Mouse (Mus musculus) limb, embryonic 14.5 days (tissue): ENCODE data around the gene Fam102a. TPM values are rescaled to one million over a fixed set of nuclear protein-coding genes. Genes with fewer than 3 reads are reported as not detected.
A peak's percentile ranks its signal among the peaks of the same experiment; 100 is the strongest.

Experiments used
- ATAC-seq: fragments of 200-750 bp; cut with Nextera tagmentation; 2 replicates; pipeline ENCODE4 v1.8.0; 2017; ENCODE audit warnings: low read depth, moderate number of reproducible peaks, moderate TSS enrichment; ENCODE audit not compliant: low FRiP score
- DNase-seq: peaks from one replicate; pipeline ENCODE4 v3.0.0-alpha.2; 2015; ENCODE audit warnings: low spot score
- H3K27ac ChIP-seq: fragments of 300-500 bp; sonication (generic); replicated peaks from 2 replicates; pipeline ENCODE4 v1.5.1; 2014; ENCODE audit warnings: low read depth, mild to moderate bottlenecking, low read length, moderate library complexity, mixed read lengths
- H3K27me3 ChIP-seq: fragments of 300-500 bp; sonication (generic); 2 replicates; pipeline ENCODE4 v1.6.1; 2014; ENCODE audit warnings: low read length, mixed read lengths; ENCODE audit not compliant: control insufficient read depth, insufficient read depth
- H3K36me3 ChIP-seq: fragments of 300-500 bp; sonication (generic); 2 replicates; pipeline ENCODE4 v1.6.1; 2014; ENCODE audit warnings: mild to moderate bottlenecking, low read length, moderate library complexity, mixed read lengths; ENCODE audit not compliant: control insufficient read depth, insufficient read depth
- H3K4me1 ChIP-seq: fragments of 300-500 bp; sonication (generic); 2 replicates; pipeline ENCODE4 v1.6.1; 2014; ENCODE audit warnings: antibody characterized with exemption, low read length, mixed read lengths; ENCODE audit not compliant: control insufficient read depth, insufficient read depth
- H3K4me2 ChIP-seq: fragments of 300-500 bp; sonication (generic); replicated peaks from 2 replicates; pipeline ENCODE4 v1.6.1; 2014; ENCODE audit warnings: low read depth, mild to moderate bottlenecking, low read length, moderate library complexity; ENCODE audit not compliant: severe bottlenecking
- H3K4me3 ChIP-seq: fragments of 300-500 bp; sonication (generic); replicated peaks from 2 replicates; pipeline ENCODE4 v1.5.1; 2014; ENCODE audit warnings: low read length
- H3K9ac ChIP-seq: fragments of 300-500 bp; sonication (generic); 2 replicates; pipeline ENCODE4 v1.6.1; 2014; ENCODE audit warnings: mild to moderate bottlenecking, low read depth, low read length, moderate library complexity; ENCODE audit not compliant: severe bottlenecking
- H3K9me3 ChIP-seq: fragments of 300-500 bp; sonication (generic); 2 replicates; pipeline ENCODE4 v1.6.1; 2016; ENCODE audit warnings: low read length; ENCODE audit not compliant: control insufficient read depth
- POLR2A ChIP-seq: fragments of 200-500 bp; IDR thresholded peaks from 2 replicates; pipeline ENCODE4 v1.8.0; 2012; ENCODE audit warnings: inconsistent platforms, mild to moderate bottlenecking, moderate library complexity, borderline replicate concordance; ENCODE audit not compliant: insufficient read depth, insufficient read length; ENCODE audit errors: extremely low read depth
- WGBS: fragments of 180-500 bp; shearing (Covaris S2); extraction: QIAGEN DNeasy Blood & Tissue Kit; methylation state at CpG from one replicate; pipeline ENCODE4 v1.1.7; 2014; 5-methylcytosine and 5-hydroxymethylcytosine counted together
- polyA plus RNA-seq, 2 experiments: library from polyadenylated mRNA; depleted of rRNA in 1 of 2; stranded (reverse) in 1 of 2; unstranded in 1 of 2; fragments of >200 nt; fragmentation: Nextera tagmentation in 1 of 2; extraction: Ambion mirVana in 1 of 2; gene quantifications; 2 replicates each; pipeline versions ENCODE4 v1.2.1 to v1.2.3; 2012 to 2014

Fam102a gene
- polyA plus RNA-seq, 2 experiments, result 15.3 to 17.2 TPM

- 79% methylated on average over 5 of the region's 5 CpGs for WGBS
- H3K4me2 ChIP-seq, result no peak overlapping the region
- ATAC-seq (no peak), DNase-seq (no peak)
- no peaks in the 10 kb centered on the region for H3K27me3 ChIP-seq
- no peaks in the 10 kb centered on the region for H3K4me1 ChIP-seq
- H3K9ac ChIP-seq, result no peak overlapping the region
- H3K9me3 ChIP-seq, result peaks cover 5% of the 10 kb centered on the region; the same call in 1 of the 2 replicates
- H3K36me3 ChIP-seq, result no peaks in the 10 kb centered on the region
- no peak for TF ChIP-seq POLR2A
- no peak overlapping the region for H3K4me3 ChIP-seq
- no peak overlapping the region for H3K27ac ChIP-seq
These were observed 34.7 kb upstream of the Fam102a start for GRCm38 (mm10) chr2:32500461-32500860.

GRCm38 (mm10) chr2:32501754-32502324 is 33.3 kb upstream of the Fam102a start:
- Histone ChIP-seq H3K36me3 (no peaks in the 10 kb centered on the region), H3K27me3 (no peaks in the 10 kb centered on the region), H3K9me3 (peaks cover 8% of the 10 kb centered on the region; the same call in 1 of the 2 replicates), H3K9ac (no peak overlapping the region), H3K4me1 (no peaks in the 10 kb centered on the region), H3K27ac (no peak overlapping the region), H3K4me3 (no peak overlapping the region), H3K4me2 (no peak overlapping the region)
- TF ChIP-seq POLR2A, result no peak
- DNase-seq, result no peak
- 56% methylated on average over 5 of the region's 5 CpGs for WGBS
- ATAC-seq, result no peak

GRCm38 (mm10) chr2:32502843-32503242 is 32.3 kb upstream of the Fam102a start:
- no peak overlapping the region for H3K4me3 ChIP-seq
- no peak overlapping the region for H3K4me2 ChIP-seq
- 87% methylated on average over 12 of the region's 12 CpGs for WGBS
- H3K9ac ChIP-seq, result no peak overlapping the region
- TF ChIP-seq POLR2A, result no peak
- DNase-seq (no peak), ATAC-seq (no peak)
- no peak overlapping the region for H3K27ac ChIP-seq
- H3K9me3 ChIP-seq, result peaks cover 8% of the 10 kb centered on the region; the same call in 1 of the 2 replicates
- no peaks in the 10 kb centered on the region for H3K27me3 ChIP-seq
- H3K4me1 ChIP-seq, result no peaks in the 10 kb centered on the region
- no peaks in the 10 kb centered on the region for H3K36me3 ChIP-seq

- no peak overlapping the region for H3K4me3 ChIP-seq
- H3K27me3 ChIP-seq, result no peaks in the 10 kb centered on the region
- no peak overlapping the region for H3K9ac ChIP-seq
- no peaks in the 10 kb centered on the region for H3K4me1 ChIP-seq
- DNase-seq, result no peak
- 38% methylated on average over 3 of the region's 3 CpGs for WGBS
- H3K36me3 ChIP-seq, result no peaks in the 10 kb centered on the region
- H3K4me2 ChIP-seq, result no peak overlapping the region
- ATAC-seq, result no peak
- H3K27ac ChIP-seq, result 0 out of 2 replicates have a peak overlapping the region, but pooled peaks have one; percentile 11
- no peak for TF ChIP-seq POLR2A
- H3K9me3 ChIP-seq, result peaks cover 7% of the 10 kb centered on the region; the same call in 1 of the 2 replicates
These were observed 31.5 kb upstream of the Fam102a start for GRCm38 (mm10) chr2:32503588-32503987.

- Histone ChIP-seq H3K9ac (no peak overlapping the region), H3K4me2 (no peak overlapping the region), H3K27ac (no peak overlapping the region), H3K36me3 (no peaks in the 10 kb centered on the region), H3K4me3 (no peak overlapping the region), H3K4me1 (peaks cover 9% of the 10 kb centered on the region; the same call in 1 of the 2 replicates), H3K9me3 (peaks cover 4% of the 10 kb centered on the region; the same call in 1 of the 2 replicates), H3K27me3 (no peaks in the 10 kb centered on the region)
- TF ChIP-seq POLR2A, result no peak
- no peak for ATAC-seq
- no peak for DNase-seq
- WGBS, result 100% methylated on average over 2 of the region's 2 CpGs
These were observed 29.6 kb upstream of the Fam102a start for GRCm38 (mm10) chr2:32505536-32505935.
